Mouse (Mus musculus) cerebellum, adult 8-10 months (tissue): Measurements from ENCODE around the gene Pde4dip.

Experiments
- DNase-seq: peaks from one replicate; pipeline ENCODE4 v3.0.0; 2022

Gene Pde4dip

DNA sequence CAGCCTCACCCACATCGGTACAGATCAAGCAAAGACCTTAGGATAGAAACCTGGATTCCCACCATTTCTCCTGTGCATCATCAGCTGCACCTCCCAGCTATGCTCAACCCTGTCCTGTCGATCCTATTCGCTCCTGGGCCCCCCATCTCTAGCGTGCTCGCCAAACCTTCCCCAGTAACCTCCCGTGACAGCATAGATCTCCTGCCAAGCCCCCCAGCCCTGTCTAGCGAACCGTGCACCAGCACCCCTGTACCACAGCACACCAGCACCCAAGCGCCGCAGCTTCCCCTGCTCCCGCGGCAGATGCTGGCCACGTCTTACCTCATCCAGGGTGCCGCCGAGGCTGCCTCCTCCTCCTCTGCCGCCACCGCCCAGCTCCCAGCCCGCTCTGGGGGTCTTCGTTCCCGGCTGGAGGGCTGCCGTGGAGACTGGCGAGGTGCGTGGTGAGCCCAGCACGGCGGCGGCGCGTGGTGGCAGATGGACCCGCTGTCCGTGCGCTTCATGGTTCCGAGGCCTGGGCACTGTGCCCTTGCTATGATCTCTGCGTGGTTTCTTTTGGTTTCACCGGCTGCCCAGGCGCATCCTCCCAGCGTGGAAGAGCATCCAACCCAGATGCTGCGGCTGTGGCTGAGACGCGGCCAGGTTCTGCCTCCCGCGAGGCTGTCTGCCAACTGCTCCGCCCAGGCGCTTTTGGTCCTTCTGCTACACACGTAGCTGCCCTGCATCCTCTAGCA is at the start of gene Pde4dip:
Gene Pde4dip, minus strand, starts transcription at position 540 of the 734 bp plus-strand sequence.
- peak; percentile 87 for DNase-seq

- DNase-seq: no peak
Measured at GRCm38 (mm10) chr3:97937945-97938266, 49.4 kb upstream of the Pde4dip start.

GRCm38 (mm10) chr3:97937068-97937944 is 48.8 kb upstream of the Pde4dip start:
- no peak for DNase-seq

DNA sequence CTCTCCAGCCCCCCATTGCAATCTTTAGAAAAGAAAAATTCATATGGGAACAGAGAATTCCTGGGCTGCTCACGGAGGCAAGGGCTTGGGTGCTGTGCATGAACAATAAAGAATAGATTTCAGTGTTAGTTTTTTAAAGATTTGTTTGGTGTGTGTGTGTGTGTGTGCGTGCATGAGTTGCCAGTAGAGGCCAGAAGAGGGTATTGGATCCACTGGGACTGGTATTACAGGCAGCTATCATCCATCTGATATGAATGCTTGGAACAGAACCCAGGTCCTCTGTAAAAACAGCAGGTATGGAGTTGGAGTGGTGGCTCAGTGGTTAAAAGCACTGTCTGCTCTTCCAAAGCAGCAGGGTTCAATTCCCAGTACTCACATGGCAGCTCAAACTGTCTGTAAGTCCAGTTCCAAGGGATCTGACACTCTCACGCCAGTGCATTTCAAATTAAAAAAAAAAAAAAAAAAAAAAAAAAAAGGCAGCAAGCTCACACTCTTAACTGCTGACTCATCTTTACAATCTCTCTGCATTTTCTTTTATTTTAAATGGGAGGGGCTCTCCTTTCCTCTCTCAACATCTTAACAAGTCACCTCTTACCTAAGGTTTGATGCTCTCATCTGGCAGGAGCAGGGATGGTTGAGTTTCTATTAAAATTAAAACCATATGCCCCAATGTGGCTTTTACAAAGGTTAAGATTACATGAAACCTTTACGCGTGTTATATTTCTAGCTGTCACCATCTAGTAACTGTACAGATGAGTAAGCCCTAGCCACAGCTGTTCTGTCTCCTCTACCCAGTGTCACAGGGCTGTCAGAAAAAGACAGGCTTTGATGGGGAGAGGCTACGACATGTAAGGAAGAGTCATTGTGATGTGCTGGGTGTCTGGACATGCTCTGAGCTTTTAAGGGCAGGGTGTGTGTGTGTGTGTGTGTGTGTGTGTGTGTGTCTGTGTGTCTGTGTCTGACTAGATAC is 46.1 kb upstream of the Pde4dip start:
- DNase-seq: no peak

DNA sequence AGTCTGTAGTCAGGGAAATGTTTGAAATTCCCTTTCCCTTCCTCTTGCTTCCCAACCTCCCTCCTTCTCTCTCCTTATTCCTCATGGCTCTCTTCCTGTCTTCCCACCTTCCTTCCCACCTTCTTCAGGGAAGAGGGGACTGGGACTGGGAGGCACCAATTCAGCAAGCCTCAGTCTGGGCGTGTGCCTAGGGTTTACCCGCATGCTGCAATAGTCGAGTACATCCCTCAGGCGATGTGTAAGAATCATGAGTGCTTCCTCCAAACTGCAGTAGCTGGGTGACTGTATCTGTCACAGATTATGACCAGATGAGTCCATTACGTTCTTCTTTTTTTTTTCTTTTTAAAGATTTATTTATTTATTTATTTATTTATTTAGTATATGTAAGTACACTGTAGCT is 45.3 kb upstream of the Pde4dip start:
- DNase-seq: no peak

DNA sequence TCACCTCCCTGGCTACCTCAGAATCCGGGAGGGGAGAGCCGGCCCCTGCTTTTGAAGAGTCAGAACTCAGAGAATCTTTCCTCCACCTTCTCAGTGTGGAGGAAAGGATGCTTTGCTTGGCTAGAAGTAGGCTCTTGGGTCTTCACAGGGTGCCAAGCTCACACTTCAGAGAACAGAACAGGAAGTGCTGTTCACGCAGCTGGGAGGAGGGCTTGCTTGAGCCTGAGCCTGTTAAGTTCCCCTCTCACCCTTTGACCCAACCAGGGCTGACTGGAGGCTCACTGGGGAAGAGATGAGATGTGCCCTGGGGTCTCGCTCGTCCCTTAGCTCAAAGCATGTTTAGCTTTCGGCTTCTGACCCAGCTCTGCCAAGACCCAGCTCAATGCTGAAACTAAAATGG is 44.7 kb upstream of the Pde4dip start:
- no peak for DNase-seq

GRCm38 (mm10) chr3:97932771-97933170 is 44.3 kb upstream of the Pde4dip start:
- DNase-seq: no peak

- no peak for DNase-seq
Measured at GRCm38 (mm10) chr3:97932131-97932530, 43.6 kb upstream of the Pde4dip start.

GRCm38 (mm10) chr3:97931310-97931885 is 42.9 kb upstream of the Pde4dip start:
- no peak for DNase-seq

DNA sequence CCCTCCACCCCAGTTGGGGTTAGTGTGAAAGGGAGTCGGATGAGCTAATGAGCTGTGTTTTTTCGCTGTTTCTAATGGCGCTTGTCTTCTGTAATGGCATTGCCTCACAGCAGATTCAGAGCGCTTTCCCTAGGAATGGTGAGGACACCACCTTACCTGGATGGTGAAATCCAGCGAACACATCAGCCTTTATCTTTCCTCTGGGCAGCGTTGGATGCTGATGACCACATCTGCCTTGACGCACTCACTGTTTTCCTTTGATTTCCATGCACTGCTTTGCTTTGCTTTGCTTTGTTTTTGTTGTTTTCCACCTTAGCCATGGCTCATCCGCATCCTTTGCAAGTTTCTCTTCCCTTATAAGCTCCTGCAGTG is 42.3 kb upstream of the Pde4dip start:
- no peak for DNase-seq

GRCm38 (mm10) chr3:97930141-97930786 is 41.8 kb upstream of the Pde4dip start:
- no peak for DNase-seq

- peak; percentile 44 for DNase-seq
Measured at GRCm38 (mm10) chr3:97928968-97929858, 40.7 kb upstream of the Pde4dip start.

DNA sequence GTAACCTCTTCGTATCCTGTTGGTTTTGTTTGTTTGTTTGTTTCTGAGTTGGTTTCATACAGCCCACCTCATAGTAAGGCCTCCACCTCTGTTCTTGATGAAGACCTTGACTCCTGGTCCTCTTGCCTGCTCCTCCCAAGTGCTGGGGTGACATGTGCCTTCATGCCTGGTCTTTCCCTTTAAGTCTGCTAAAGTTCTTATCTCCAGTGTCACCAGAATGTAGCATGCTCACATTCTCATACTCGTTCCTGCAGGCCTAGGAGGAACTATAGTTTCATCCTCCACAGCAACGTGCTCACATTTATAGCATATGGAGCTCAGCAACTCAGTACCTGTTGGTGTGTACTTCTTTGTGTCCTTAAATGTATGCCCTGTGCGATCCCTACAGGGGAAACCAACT is 38.8 kb upstream of the Pde4dip start:
- DNase-seq: no peak

DNA sequence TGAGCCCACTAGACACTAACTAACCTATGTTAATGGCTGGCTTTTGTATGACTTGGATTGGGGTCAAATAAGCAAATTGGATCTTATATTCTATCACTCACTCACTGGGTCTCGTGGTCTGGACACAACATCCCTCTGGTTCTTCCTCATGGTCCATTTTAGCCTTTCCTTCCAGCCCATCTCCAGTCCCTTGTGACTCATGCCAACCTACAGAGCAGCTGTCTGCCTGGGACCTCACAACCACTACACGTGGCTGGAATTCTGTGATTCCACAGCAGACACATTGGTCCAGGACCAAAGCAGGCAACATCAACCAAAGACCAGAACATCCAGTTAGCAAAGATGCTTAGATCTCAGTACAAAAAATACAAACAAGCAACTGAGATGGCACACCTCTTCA is 36.7 kb upstream of the Pde4dip start:
- DNase-seq: no peak

DNA sequence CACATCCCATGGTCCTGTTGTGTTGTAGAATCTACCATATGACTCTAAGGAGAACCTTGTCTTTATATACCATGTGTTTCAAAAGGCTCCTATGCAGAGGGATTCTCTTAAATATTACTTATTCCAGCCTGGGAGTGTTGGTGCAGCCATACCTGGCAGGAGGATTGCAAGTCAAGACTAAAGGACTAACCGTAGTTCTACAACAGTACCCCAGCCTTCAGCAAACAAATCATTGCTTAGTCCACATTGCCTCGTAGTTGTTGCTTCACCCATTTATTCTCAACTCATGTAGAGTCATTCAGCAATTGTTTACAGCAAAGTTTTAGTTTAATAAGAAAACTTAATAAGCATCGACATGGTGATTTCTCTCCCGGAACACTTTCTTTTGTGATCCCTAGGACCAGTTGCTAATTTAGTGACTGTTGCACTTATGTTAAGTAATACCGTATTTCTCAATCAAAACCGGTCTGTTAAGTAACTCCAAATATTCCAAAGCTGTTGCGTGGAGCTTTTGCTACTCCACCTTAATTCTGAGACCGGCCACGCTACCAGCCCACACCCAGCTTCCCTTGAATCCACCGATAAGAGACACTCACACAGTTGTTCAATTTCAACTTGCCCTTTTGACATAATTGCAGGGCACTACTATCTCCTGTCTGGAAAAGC is 30.5 kb upstream of the Pde4dip start:
- no peak for DNase-seq

GRCm38 (mm10) chr3:97915081-97915480 is 26.6 kb upstream of the Pde4dip start:
- no peak for DNase-seq

- no peak for DNase-seq
Measured at GRCm38 (mm10) chr3:97911093-97911492, 22.6 kb upstream of the Pde4dip start.

DNA sequence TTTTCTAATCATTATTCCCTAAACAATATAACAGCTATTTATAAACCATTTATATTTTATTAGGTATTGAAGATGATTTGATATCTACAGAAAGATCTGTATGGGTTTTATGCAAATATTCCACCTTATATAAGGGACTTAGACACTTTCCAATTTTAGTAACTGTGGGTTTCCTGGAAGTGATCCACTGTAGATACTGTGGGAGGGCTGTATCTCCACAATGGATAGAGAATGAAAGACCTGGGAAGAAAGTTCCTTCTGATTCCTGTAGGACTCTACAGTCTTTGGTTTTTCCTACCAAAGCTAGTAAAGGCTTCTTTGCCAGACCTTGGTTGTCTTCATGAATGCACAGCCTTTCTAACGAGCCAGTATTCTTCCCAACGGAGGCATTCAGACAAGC is 21.2 kb upstream of the Pde4dip start:
- no peak for DNase-seq

- no peak for DNase-seq
Measured at GRCm38 (mm10) chr3:97901586-97901985, 13.1 kb upstream of the Pde4dip start.
